Mouse (Mus musculus): ENCODE measurements at regions not wholly inside any gene's neighbourhood (a gene's known extent, or its start where the extent isn't known, plus 50 kb on each side); places are given as distances from the start of the nearest gene placed in this dataset.

- Histone ChIP-seq H3K4me1 (ENCODE audit: control insufficient read depth, insufficient read depth, low read length) (no peaks in the 10 kb centered on the region), H3K27ac (ENCODE audit: insufficient read depth, low read length) (no peak overlapping the region), H3K4me3 (replicated peaks; ENCODE audit: insufficient read depth, low read depth, low read length) (no peak overlapping the region), H3K27me3 (ENCODE audit: control insufficient read depth, insufficient read depth, low read length) (no peaks in the 10 kb centered on the region)
- no peak for DNase-seq
- TF ChIP-seq CTCF (IDR thresholded peaks at IDR 0.05; ENCODE audit: borderline replicate concordance, insufficient read depth, low read depth, low read length) = no peak
- no peak for TF ChIP-seq POLR2A (IDR thresholded peaks at IDR 0.05; ENCODE audit: borderline replicate concordance, insufficient read depth, low read length)
- 85% methylated on average over 1 of the region's 1 CpGs for WGBS
Observed at GRCm38 (mm10) chr8:82573434-82573833, 170.4 kb upstream of the Il15 start.

GRCm38 (mm10) chr8:82538121-82538520 is 135.1 kb upstream of the Il15 start:
- no peaks in the 10 kb centered on the region for H3K27me3 ChIP-seq (ENCODE audit: control insufficient read depth, insufficient read depth, low read length)
- no peak overlapping the region for H3K4me3 ChIP-seq (replicated peaks; ENCODE audit: insufficient read depth, low read depth, low read length)
- H3K4me1 ChIP-seq (ENCODE audit: control insufficient read depth, insufficient read depth, low read length) = no peaks in the 10 kb centered on the region
- H3K27ac ChIP-seq (ENCODE audit: insufficient read depth, low read length) = no peak overlapping the region
- DNase-seq = no peak
- TF ChIP-seq CTCF (IDR thresholded peaks at IDR 0.05; ENCODE audit: borderline replicate concordance, insufficient read depth, low read depth, low read length) (no peak), POLR2A (IDR thresholded peaks at IDR 0.05; ENCODE audit: borderline replicate concordance, insufficient read depth, low read length) (no peak)

- WGBS = 86% methylated on average over 3 of the region's 3 CpGs
- TF ChIP-seq CTCF (IDR thresholded peaks at IDR 0.05; ENCODE audit: borderline replicate concordance, insufficient read depth, low read depth, low read length) (no peak), POLR2A (IDR thresholded peaks at IDR 0.05; ENCODE audit: borderline replicate concordance, insufficient read depth, low read length) (no peak)
- H3K27ac ChIP-seq (ENCODE audit: insufficient read depth, low read length) = no peak overlapping the region
- no peak overlapping the region for H3K4me3 ChIP-seq (replicated peaks; ENCODE audit: insufficient read depth, low read depth, low read length)
- H3K27me3 ChIP-seq (ENCODE audit: control insufficient read depth, insufficient read depth, low read length) = no peaks in the 10 kb centered on the region
- H3K4me1 ChIP-seq (ENCODE audit: control insufficient read depth, insufficient read depth, low read length) = no peaks in the 10 kb centered on the region
- no peak for DNase-seq
Observed at GRCm38 (mm10) chr8:82529153-82529552, 126.1 kb upstream of the Il15 start.

GRCm38 (mm10) chr8:82523866-82524265 is 120.8 kb upstream of the Il15 start:
- H3K27me3 ChIP-seq (ENCODE audit: control insufficient read depth, insufficient read depth, low read length) = no peaks in the 10 kb centered on the region
- WGBS = 97% methylated on average over 14 of the region's 14 CpGs
- H3K4me3 ChIP-seq (replicated peaks; ENCODE audit: insufficient read depth, low read depth, low read length) = no peak overlapping the region
- TF ChIP-seq CTCF (IDR thresholded peaks at IDR 0.05; ENCODE audit: borderline replicate concordance, insufficient read depth, low read depth, low read length) (no peak), POLR2A (IDR thresholded peaks at IDR 0.05; ENCODE audit: borderline replicate concordance, insufficient read depth, low read length) (no peak)
- H3K4me1 ChIP-seq (ENCODE audit: control insufficient read depth, insufficient read depth, low read length) = no peaks in the 10 kb centered on the region
- no peak overlapping the region for H3K27ac ChIP-seq (ENCODE audit: insufficient read depth, low read length)
- DNase-seq = no peak

- TF ChIP-seq POLR2A (IDR thresholded peaks at IDR 0.05; ENCODE audit: borderline replicate concordance, insufficient read depth, low read length) = no peak
- TF ChIP-seq CTCF (IDR thresholded peaks at IDR 0.05; ENCODE audit: borderline replicate concordance, insufficient read depth, low read depth, low read length) = no peak
- H3K4me1 ChIP-seq (ENCODE audit: control insufficient read depth, insufficient read depth, low read length) = no peaks in the 10 kb centered on the region
- H3K27me3 ChIP-seq (ENCODE audit: control insufficient read depth, insufficient read depth, low read length) = no peaks in the 10 kb centered on the region
- WGBS = 55% methylated on average over 2 of the region's 2 CpGs
- DNase-seq = peak in 1 of 2 experiments; percentile 17
- H3K4me3 ChIP-seq (replicated peaks; ENCODE audit: insufficient read depth, low read depth, low read length) = no peak overlapping the region
- no peak overlapping the region for H3K27ac ChIP-seq (ENCODE audit: insufficient read depth, low read length)
Observed at GRCm38 (mm10) chr8:82498496-82498895, 95.5 kb upstream of the Il15 start.

GRCm38 (mm10) chr8:82477856-82478255 is 74.8 kb upstream of the Il15 start:
- WGBS = 46% methylated on average over 5 of the region's 5 CpGs
- Histone ChIP-seq H3K4me1 (ENCODE audit: control insufficient read depth, insufficient read depth, low read length) (no peaks in the 10 kb centered on the region), H3K27me3 (ENCODE audit: control insufficient read depth, insufficient read depth, low read length) (no peaks in the 10 kb centered on the region), H3K4me3 (replicated peaks; ENCODE audit: insufficient read depth, low read depth, low read length) (no peak overlapping the region), H3K27ac (ENCODE audit: insufficient read depth, low read length) (no peak overlapping the region)
- TF ChIP-seq CTCF (IDR thresholded peaks at IDR 0.05; ENCODE audit: borderline replicate concordance, insufficient read depth, low read depth, low read length) (no peak), POLR2A (IDR thresholded peaks at IDR 0.05; ENCODE audit: borderline replicate concordance, insufficient read depth, low read length) (no peak)
- DNase-seq = no peak

- H3K27ac ChIP-seq (ENCODE audit: insufficient read depth, low read length) = no peak overlapping the region
- no peak for DNase-seq
- WGBS = 30% methylated on average over 2 of the region's 2 CpGs
- no peaks in the 10 kb centered on the region for H3K4me1 ChIP-seq (ENCODE audit: control insufficient read depth, insufficient read depth, low read length)
- H3K4me3 ChIP-seq (replicated peaks; ENCODE audit: insufficient read depth, low read depth, low read length) = no peak overlapping the region
- H3K27me3 ChIP-seq (ENCODE audit: control insufficient read depth, insufficient read depth, low read length) = no peaks in the 10 kb centered on the region
- no peak for TF ChIP-seq CTCF (IDR thresholded peaks at IDR 0.05; ENCODE audit: borderline replicate concordance, insufficient read depth, low read depth, low read length)
Observed at GRCm38 (mm10) chr8:82477426-82477769, 74.4 kb upstream of the Il15 start.

GRCm38 (mm10) chr8:82476708-82477425 is 73.8 kb upstream of the Il15 start:
- WGBS = 76% methylated on average over 7 of the region's 7 CpGs
- Histone ChIP-seq H3K27ac (ENCODE audit: insufficient read depth, low read length) (no peak overlapping the region), H3K4me1 (ENCODE audit: control insufficient read depth, insufficient read depth, low read length) (no peaks in the 10 kb centered on the region), H3K4me3 (replicated peaks; ENCODE audit: insufficient read depth, low read depth, low read length) (no peak overlapping the region), H3K27me3 (ENCODE audit: control insufficient read depth, insufficient read depth, low read length) (no peaks in the 10 kb centered on the region)
- no peak for DNase-seq
- no peak for TF ChIP-seq CTCF (IDR thresholded peaks at IDR 0.05; ENCODE audit: borderline replicate concordance, insufficient read depth, low read depth, low read length)
- no peak for TF ChIP-seq POLR2A (IDR thresholded peaks at IDR 0.05; ENCODE audit: borderline replicate concordance, insufficient read depth, low read length)

Measured in cerebellum, adult 2 months (tissue).